Mouse (Mus musculus) CH12.LX (cell line): ENCODE data around the gene Sgms1. TPM values are rescaled to one million over a fixed set of nuclear protein-coding genes. Genes with fewer than 3 reads are reported as not detected.

ENCODE experiments used
- DNase-seq: peaks from one replicate; pipeline ENCODE4 v3.0.0-alpha.2; 2013; ENCODE audit errors: extremely low read depth
- H3K27ac ChIP-seq: 2 replicates; pipeline ENCODE4 v1.5.1; 2012; ENCODE audit warnings: low read depth, mild to moderate bottlenecking, control low read depth, moderate library complexity; ENCODE audit not compliant: insufficient read depth
- H3K27me3 ChIP-seq: replicated peaks from 2 replicates; pipeline ENCODE3; 2012; ENCODE audit warnings: inconsistent platforms
- H3K36me3 ChIP-seq, 2 experiments: replicated peaks in 1 of 2; 2 replicates each; pipeline versions ENCODE3 to v1.6.1; 2012; ENCODE audit warnings: inconsistent platforms in 1 of 2, low read length in 1 of 2, mild to moderate bottlenecking in 1 of 2, mixed read lengths in 1 of 2, moderate library complexity in 1 of 2; ENCODE audit not compliant: control insufficient read depth in 1 of 2, insufficient read depth in 1 of 2
- H3K4me1 ChIP-seq, 2 experiments: 2 replicates each; pipeline ENCODE4 v1.6.1; 2012; ENCODE audit warnings: inconsistent platforms in 1 of 2, moderate library complexity in 1 of 2; ENCODE audit not compliant: insufficient read depth in 2 of 2, control insufficient read depth in 1 of 2
- H3K4me2 ChIP-seq: 2 replicates; pipeline ENCODE4 v1.6.1; 2012; ENCODE audit warnings: low read depth, mild to moderate bottlenecking, control low read depth; ENCODE audit not compliant: poor library complexity, insufficient read depth, severe bottlenecking
- H3K4me3 ChIP-seq, 3 experiments: fragments of 150-350 bp in 1 of 3; sonication (generic) in 1 of 3; replicated peaks in 1 of 3; 2 replicates each; pipeline versions ENCODE3 to v1.5.1; 2011 to 2012; ENCODE audit warnings: low read depth in 2 of 3, low read length in 2 of 3, mild to moderate bottlenecking in 2 of 3, moderate library complexity in 2 of 3, control low read depth in 1 of 3, improper control_type of control experiment in 1 of 3, inconsistent platforms in 1 of 3, mixed read lengths in 1 of 3; ENCODE audit not compliant: poor library complexity in 1 of 3
- H3K79me2 ChIP-seq: replicated peaks from 2 replicates; pipeline ENCODE4 v1.6.1; 2012; ENCODE audit warnings: mild to moderate bottlenecking, moderate library complexity; ENCODE audit not compliant: control insufficient read depth, poor library complexity, insufficient read depth, severe bottlenecking; ENCODE audit errors: extremely low read depth
- H3K9ac ChIP-seq: 2 replicates; pipeline ENCODE4 v1.6.1; 2012; ENCODE audit warnings: low read depth, mild to moderate bottlenecking, control low read depth, moderate library complexity; ENCODE audit not compliant: insufficient read depth
- H3K9me3 ChIP-seq: replicated peaks from 2 replicates; pipeline ENCODE3; 2012; ENCODE audit warnings: low read length, inconsistent platforms, mixed read lengths
- BHLHE40 ChIP-seq: IDR thresholded peaks from 2 replicates; pipeline ENCODE4 v1.6.1; 2011; ENCODE audit warnings: mild to moderate bottlenecking, low read depth, low read length, improper control_type of control experiment
- CTCF ChIP-seq, 2 experiments: IDR thresholded peaks in 1 of 2; conservative IDR thresholded peaks in 1 of 2; 2 replicates each; pipeline ENCODE4 v1.5.1; 2011 to 2012; ENCODE audit warnings: low read depth in 2 of 2, low read length in 2 of 2, improper control_type of control experiment in 1 of 2, inconsistent platforms in 1 of 2, mild to moderate bottlenecking in 1 of 2, moderate library complexity in 1 of 2
- ETS1 ChIP-seq: conservative IDR thresholded peaks from 2 replicates; pipeline ENCODE4 v1.6.1; 2012; ENCODE audit warnings: low read depth, mild to moderate bottlenecking, inconsistent platforms, low read length, improper control_type of control experiment, moderate library complexity
- GABPA ChIP-seq: IDR thresholded peaks from 2 replicates; pipeline ENCODE4 v1.6.1; 2012; ENCODE audit warnings: low read depth, low read length, improper control_type of control experiment, inconsistent platforms; ENCODE audit not compliant: insufficient replicate concordance
- IRF4 ChIP-seq: IDR thresholded peaks from 2 replicates; pipeline ENCODE4 v1.6.1; 2014; ENCODE audit warnings: low read depth, mild to moderate bottlenecking, inconsistent platforms, low read length, improper control_type of control experiment
- MAFK ChIP-seq: IDR thresholded peaks from 2 replicates; pipeline ENCODE4 v1.6.1; 2011; ENCODE audit warnings: low read length, improper control_type of control experiment; ENCODE audit not compliant: insufficient replicate concordance
- MAX ChIP-seq: IDR thresholded peaks from 2 replicates; pipeline ENCODE4 v1.6.1; 2011; ENCODE audit warnings: low read length, improper control_type of control experiment
- MAZ ChIP-seq: IDR thresholded peaks from 2 replicates; pipeline ENCODE4 v1.6.1; 2012; ENCODE audit warnings: low read depth, mild to moderate bottlenecking, inconsistent platforms, low read length, improper control_type of control experiment, moderate library complexity
- MYC ChIP-seq: IDR thresholded peaks from 2 replicates; pipeline ENCODE4 v1.6.1; 2011; ENCODE audit warnings: low read depth, mild to moderate bottlenecking, improper control_type of control experiment, low read length
- NELFE ChIP-seq: IDR thresholded peaks from 2 replicates; pipeline ENCODE4 v1.6.1; 2011; ENCODE audit warnings: low read depth, low read length, improper control_type of control experiment
- PAX5 ChIP-seq: IDR thresholded peaks from 2 replicates; pipeline ENCODE4 v1.6.1; 2012; ENCODE audit warnings: low read length, inconsistent platforms, mixed read lengths
- POLR2AphosphoS2 ChIP-seq: IDR thresholded peaks from 2 replicates; pipeline ENCODE4 v1.6.1; 2011; ENCODE audit warnings: low read depth, low read length, improper control_type of control experiment
- SIN3A ChIP-seq: IDR thresholded peaks from 2 replicates; pipeline ENCODE4 v1.6.1; 2012; ENCODE audit warnings: low read length, improper control_type of control experiment, inconsistent platforms
- SMC3 ChIP-seq: IDR thresholded peaks from 2 replicates; pipeline ENCODE4 v1.6.1; 2011; ENCODE audit warnings: low read depth, low read length, improper control_type of control experiment
- TCF12 ChIP-seq: IDR thresholded peaks from 2 replicates; pipeline ENCODE4 v1.6.1; 2014; ENCODE audit warnings: low read depth, mild to moderate bottlenecking, inconsistent platforms, low read length, improper control_type of control experiment
- USF1 ChIP-seq: IDR thresholded peaks from 2 replicates; pipeline ENCODE4 v1.6.1; 2014; ENCODE audit warnings: low read depth, mild to moderate bottlenecking, inconsistent platforms, low read length, improper control_type of control experiment
- ZC3H11A ChIP-seq: IDR thresholded peaks from 2 replicates; pipeline ENCODE4 v1.6.1; 2012; ENCODE audit warnings: low read depth, mild to moderate bottlenecking, inconsistent platforms, low read length, improper control_type of control experiment
- ZKSCAN1 ChIP-seq: IDR thresholded peaks from 2 replicates; pipeline ENCODE4 v1.6.1; 2012; ENCODE audit warnings: low read depth, inconsistent platforms, low read length, improper control_type of control experiment, borderline replicate concordance
- ZMIZ1 ChIP-seq: IDR thresholded peaks from 2 replicates; pipeline ENCODE4 v1.6.1; 2012; ENCODE audit warnings: low read depth, mild to moderate bottlenecking, inconsistent platforms, low read length, improper control_type of control experiment
- ZNF384 ChIP-seq: IDR thresholded peaks from 2 replicates; pipeline ENCODE4 v1.6.1; 2012; ENCODE audit warnings: low read depth, low read length, improper control_type of control experiment, inconsistent platforms
- dilution Hi-C: fragments of 300-500 bp; cut with MboI; formaldehyde crosslinking; loops from 2 replicates; pipeline ENCODE4 v1.14.3; 2020; ENCODE audit warnings: low sequenced_read_pairs; ENCODE audit not compliant: extremely low pct_unique_long_range_greater_than_20kb, extremely low pct_ligation_motif_present
- in situ Hi-C: fragments of 300-500 bp; cut with MboI; formaldehyde crosslinking; loops from 3 replicates; pipeline ENCODE4 v1.14.3; 2019; ENCODE audit warnings: low sequenced_read_pairs, low pct_ligation_motif_present, low pct_unique_long_range_greater_than_20kb, mixed read lengths
- polyA plus RNA-seq: library from polyadenylated mRNA; unstranded; fragments of >175 nt; gene quantifications from 2 replicates; pipeline ENCODE4 v1.2.1, GENCODE M21; 2012; ENCODE audit warnings: low read depth; ENCODE audit not compliant: insufficient read length
- total RNA-seq, 2 experiments: library from RNA; depleted of rRNA; stranded (reverse); fragments of 300-350 nt in 1 of 2; fragments of >200 nt in 1 of 2; gene quantifications; 2 replicates each; pipeline ENCODE4 v1.2.3; 2012 to 2014

Sgms1 gene
- total and polyA plus RNA-seq, 3 experiments, result 1.4 to 1.8 (median 1.8) TPM

- Histone ChIP-seq H3K4me1 (no peaks in the 10 kb centered on the region), H3K9ac (no peak overlapping the region), H3K27ac (no peak overlapping the region), H3K9me3 (no peaks in the 10 kb centered on the region), H3K27me3 (no peaks in the 10 kb centered on the region), H3K36me3 (no peaks in the 10 kb centered on the region), H3K4me3 (no peak overlapping the region), H3K4me2 (no peak overlapping the region), H3K79me2 (no peaks in the 10 kb centered on the region)
- no peak for TF ChIP-seq GABPA
- TF ChIP-seq MAFK, result no peak
- no peak for TF ChIP-seq MAX
- in situ Hi-C loops, result no loop called here
- dilution Hi-C loops, result no loop called here
- DNase-seq, result no peak
Measured at GRCm38 (mm10) chr19:32148710-32149109, 240.8 kb downstream of the Sgms1 start.

GRCm38 (mm10) chr19:32142383-32142782 is 247.1 kb downstream of the Sgms1 start:
- no peak overlapping the region for H3K4me3 ChIP-seq
- no peak overlapping the region for H3K27ac ChIP-seq
- no peak for DNase-seq
- peaks cover 0 to 5% of the 10 kb centered on the region in 2 experiments for H3K36me3 ChIP-seq
- in situ Hi-C loops, result no loop called here
- dilution Hi-C loops, result no loop called here
- no peaks in the 10 kb centered on the region for H3K27me3 ChIP-seq
- H3K9ac ChIP-seq, result no peak overlapping the region
- H3K4me1 ChIP-seq, result peaks cover 0 to 16% of the 10 kb centered on the region in 2 experiments; a peak in 2 of 4 replicates
- no peak for TF ChIP-seq CTCF (conservative IDR thresholded peaks at IDR 0.05 in 1 of 2, IDR thresholded peaks at IDR 0.05 in 1 of 2; ENCODE audit: low read depth in 2 of 2, low read length in 2 of 2)
- no peak for TF ChIP-seq PAX5
- no peak for TF ChIP-seq SMC3
- TF ChIP-seq TCF12, result no peak
- no peak for TF ChIP-seq NELFE
- TF ChIP-seq IRF4, result no peak
- no peak for TF ChIP-seq MYC
- TF ChIP-seq SIN3A, result no peak
- TF ChIP-seq MAX, result no peak
- no peak for TF ChIP-seq BHLHE40
- TF ChIP-seq ZNF384, result no peak
- TF ChIP-seq ZMIZ1, result no peak
- H3K4me2 ChIP-seq, result no peak overlapping the region
- H3K79me2 ChIP-seq, result no peaks in the 10 kb centered on the region
- no peaks in the 10 kb centered on the region for H3K9me3 ChIP-seq

- TF ChIP-seq USF1 (no peak), ETS1 (no peak), NELFE (no peak), MAFK (no peak), ZC3H11A (no peak), PAX5 (no peak), POLR2AphosphoS2 (no peak), SMC3 (no peak), IRF4 (no peak), SIN3A (no peak), MAZ (no peak), ZKSCAN1 (no peak)
- no peak for DNase-seq
- Histone ChIP-seq H3K4me1 (peaks cover 0 to 21% of the 10 kb centered on the region in 2 experiments; a peak in 2 of 4 replicates), H3K27ac (no peak overlapping the region), H3K36me3 (peaks cover 0 to 5% of the 10 kb centered on the region in 2 experiments), H3K4me3 (no peak overlapping the region), H3K9ac (no peak overlapping the region), H3K79me2 (no peaks in the 10 kb centered on the region), H3K27me3 (no peaks in the 10 kb centered on the region), H3K4me2 (no peak overlapping the region), H3K9me3 (no peaks in the 10 kb centered on the region)
- dilution Hi-C loops (no loop called here), in situ Hi-C loops (no loop called here)
Measured at GRCm38 (mm10) chr19:32138361-32139088, 251.0 kb downstream of the Sgms1 start.
